Mouse (Mus musculus): ENCODE measurements around the gene Inpp5a. TPM values are rescaled to one million over a fixed set of nuclear protein-coding genes. Genes with fewer than 3 reads are reported as not detected.

Gene Inpp5a
- polyA plus RNA-seq, 1 experiment: 27.5 TPM

GRCm38 (mm10) chr7:139384916-139385530, 3.9 kb upstream of the Inpp5a start:
- Histone ChIP-seq H3K4me1 (ENCODE audit: control insufficient read depth, insufficient read depth, low read length) (peaks cover 4% of the 10 kb centered on the region; the same call in 1 of the 2 replicates), H3K27me3 (replicated peaks; ENCODE audit: control insufficient read depth, insufficient read depth, low read length) (no peaks in the 10 kb centered on the region), H3K4me3 (ENCODE audit: insufficient read depth, low read depth, low read length) (no peak overlapping the region), H3K36me3 (ENCODE audit: control insufficient read depth, insufficient read depth, low read length) (no peaks in the 10 kb centered on the region), H3K27ac (ENCODE audit: insufficient read depth, low read depth, low read length) (no peak overlapping the region)
- TF ChIP-seq POLR2A (IDR thresholded peaks at IDR 0.05; ENCODE audit: low read depth, low read length): no peak
- TF ChIP-seq CTCF (conservative IDR thresholded peaks at IDR 0.05; ENCODE audit: insufficient read depth, insufficient read length, low read depth, low read length): no peak
- WGBS: 84% methylated on average over 2 of the region's 2 CpGs
- no peak for DNase-seq

GRCm38 (mm10) chr7:139386933-139387690, 1.8 kb upstream of the Inpp5a start:
- no peak for DNase-seq
- H3K27ac ChIP-seq (ENCODE audit: insufficient read depth, low read depth, low read length): no peak overlapping the region
- 91% methylated on average over 9 of the region's 9 CpGs for WGBS
- H3K4me1 ChIP-seq (ENCODE audit: control insufficient read depth, insufficient read depth, low read length): peaks cover 5% of the 10 kb centered on the region
- TF ChIP-seq POLR2A (IDR thresholded peaks at IDR 0.05; ENCODE audit: low read depth, low read length): no peak
- no peak for TF ChIP-seq CTCF (conservative IDR thresholded peaks at IDR 0.05; ENCODE audit: insufficient read depth, insufficient read length, low read depth, low read length)
- H3K36me3 ChIP-seq (ENCODE audit: control insufficient read depth, insufficient read depth, low read length): no peaks in the 10 kb centered on the region
- H3K27me3 ChIP-seq (replicated peaks; ENCODE audit: control insufficient read depth, insufficient read depth, low read length): no peaks in the 10 kb centered on the region
- no peak overlapping the region for H3K4me3 ChIP-seq (ENCODE audit: insufficient read depth, low read depth, low read length)

GRCm38 (mm10) chr7:139387921-139388669, 814 bp upstream of the Inpp5a start:
- no peak for DNase-seq
- Histone ChIP-seq H3K36me3 (ENCODE audit: control insufficient read depth, insufficient read depth, low read length) (no peaks in the 10 kb centered on the region), H3K4me3 (ENCODE audit: insufficient read depth, low read depth, low read length) (peak overlapping the region; percentile 56), H3K27ac (ENCODE audit: insufficient read depth, low read depth, low read length) (peak overlapping the region; percentile 57), H3K27me3 (replicated peaks; ENCODE audit: control insufficient read depth, insufficient read depth, low read length) (no peaks in the 10 kb centered on the region), H3K4me1 (ENCODE audit: control insufficient read depth, insufficient read depth, low read length) (peaks cover 12% of the 10 kb centered on the region)
- no peak for TF ChIP-seq CTCF (conservative IDR thresholded peaks at IDR 0.05; ENCODE audit: insufficient read depth, insufficient read length, low read depth, low read length)
- WGBS: 17% methylated on average over 16 of the region's 16 CpGs

GRCm38 (mm10) chr7:139389213-139389761, 378 bp downstream of the Inpp5a start:
- no peak for TF ChIP-seq POLR2A (IDR thresholded peaks at IDR 0.05; ENCODE audit: low read depth, low read length)
- H3K27me3 ChIP-seq (replicated peaks; ENCODE audit: control insufficient read depth, insufficient read depth, low read length): no peaks in the 10 kb centered on the region
- peak overlapping the region; percentile 56 for H3K27ac ChIP-seq (ENCODE audit: insufficient read depth, low read depth, low read length)
- 2% methylated on average over 51 of the region's 53 CpGs for WGBS
- no peaks in the 10 kb centered on the region for H3K36me3 ChIP-seq (ENCODE audit: control insufficient read depth, insufficient read depth, low read length)
- H3K4me3 ChIP-seq (ENCODE audit: insufficient read depth, low read depth, low read length): peak overlapping the region; percentile 83
- DNase-seq: peak; percentile 36
- peaks cover 12% of the 10 kb centered on the region for H3K4me1 ChIP-seq (ENCODE audit: control insufficient read depth, insufficient read depth, low read length)

GRCm38 (mm10) chr7:139390380-139390779, 1.5 kb downstream of the Inpp5a start:
- TF ChIP-seq CTCF (conservative IDR thresholded peaks at IDR 0.05; ENCODE audit: insufficient read depth, insufficient read length, low read depth, low read length): no peak
- TF ChIP-seq POLR2A (IDR thresholded peaks at IDR 0.05; ENCODE audit: low read depth, low read length): no peak
- peak overlapping the region; percentile 83 for H3K4me3 ChIP-seq (ENCODE audit: insufficient read depth, low read depth, low read length)
- WGBS: 58% methylated on average over 3 of the region's 3 CpGs
- no peaks in the 10 kb centered on the region for H3K36me3 ChIP-seq (ENCODE audit: control insufficient read depth, insufficient read depth, low read length)
- peaks cover 12% of the 10 kb centered on the region for H3K4me1 ChIP-seq (ENCODE audit: control insufficient read depth, insufficient read depth, low read length)
- DNase-seq: peak; percentile 33
- no peak overlapping the region for H3K27ac ChIP-seq (ENCODE audit: insufficient read depth, low read depth, low read length)
- H3K27me3 ChIP-seq (replicated peaks; ENCODE audit: control insufficient read depth, insufficient read depth, low read length): no peaks in the 10 kb centered on the region

- no peak for DNase-seq
- peak overlapping the region; percentile 83; the same call in 1 of the 2 replicates for H3K4me3 ChIP-seq (ENCODE audit: insufficient read depth, low read depth, low read length)
- no peaks in the 10 kb centered on the region for H3K36me3 ChIP-seq (ENCODE audit: control insufficient read depth, insufficient read depth, low read length)
- H3K27ac ChIP-seq (ENCODE audit: insufficient read depth, low read depth, low read length): no peak overlapping the region
- 70% methylated on average over 9 of the region's 9 CpGs for WGBS
- TF ChIP-seq POLR2A (IDR thresholded peaks at IDR 0.05; ENCODE audit: low read depth, low read length) (no peak), CTCF (conservative IDR thresholded peaks at IDR 0.05; ENCODE audit: insufficient read depth, insufficient read length, low read depth, low read length) (no peak)
- peaks cover 12% of the 10 kb centered on the region for H3K4me1 ChIP-seq (ENCODE audit: control insufficient read depth, insufficient read depth, low read length)
- no peaks in the 10 kb centered on the region for H3K27me3 ChIP-seq (replicated peaks; ENCODE audit: control insufficient read depth, insufficient read depth, low read length)
These were observed 2.0 kb downstream of the Inpp5a start for GRCm38 (mm10) chr7:139390926-139391325.

GRCm38 (mm10) chr7:139391691-139392090, 2.8 kb downstream of the Inpp5a start:
- Histone ChIP-seq H3K4me3 (ENCODE audit: insufficient read depth, low read depth, low read length) (no peak overlapping the region), H3K4me1 (ENCODE audit: control insufficient read depth, insufficient read depth, low read length) (peaks cover 12% of the 10 kb centered on the region), H3K27me3 (replicated peaks; ENCODE audit: control insufficient read depth, insufficient read depth, low read length) (no peaks in the 10 kb centered on the region), H3K27ac (ENCODE audit: insufficient read depth, low read depth, low read length) (no peak overlapping the region), H3K36me3 (ENCODE audit: control insufficient read depth, insufficient read depth, low read length) (no peaks in the 10 kb centered on the region)
- no peak for TF ChIP-seq CTCF (conservative IDR thresholded peaks at IDR 0.05; ENCODE audit: insufficient read depth, insufficient read length, low read depth, low read length)
- no peak for TF ChIP-seq POLR2A (IDR thresholded peaks at IDR 0.05; ENCODE audit: low read depth, low read length)
- 59% methylated on average over 5 of the region's 5 CpGs for WGBS
- DNase-seq: no peak
